ENCODE assay signal across 1 mouse cellular context in genomic region chr5:151413617-151414016, GRCm38 (mm10).
TF ChIP-seq lines count a peak whose summit lies in the region.

No protein-coding gene starts in this region.

TF ChIP-seq in MEL, 35 proteins besides CTCF, POLR2A, EP300 and RAD21 (continued from another document):
- TF ChIP-seq TCF12 (IDR thresholded peaks at IDR 0.05; ENCODE audit: low read depth, low read length) (peak; percentile 78; the same call in 1 of the 2 replicates), NRF1 (IDR thresholded peaks at IDR 0.05; ENCODE audit: insufficient read depth, low read depth, low read length, poor library complexity, severe bottlenecking) (no peak), MAFK (IDR thresholded peaks at IDR 0.05; ENCODE audit: borderline replicate concordance, low read depth, low read length) (no peak), SIN3A (IDR thresholded peaks at IDR 0.05; ENCODE audit: low read length) (no peak; the same call in 1 of the 2 replicates), ETS1 (IDR thresholded peaks at IDR 0.05; ENCODE audit: low read depth, low read length) (peak; percentile 91), CHD2 (IDR thresholded peaks at IDR 0.05; ENCODE audit: low read length) (no peak), MAZ (IDR thresholded peaks at IDR 0.05; ENCODE audit: low read depth, low read length) (no peak), TAL1 (IDR thresholded peaks at IDR 0.05; ENCODE audit: low read length) (peak; percentile 39; the same call in 1 of the 2 replicates), GABPA (IDR thresholded peaks at IDR 0.05; ENCODE audit: low read depth, low read length) (no peak)
TF ChIP-seq in MEL: peak in this region for 9.
